Mouse (Mus musculus) hindbrain, postnatal 0 days (tissue): ENCODE data around the gene Pdcd1lg2. TPM values are rescaled to one million over a fixed set of nuclear protein-coding genes. Genes with fewer than 3 reads are reported as not detected.

ENCODE experiments used
- ATAC-seq: fragments of 200-750 bp; cut with Nextera tagmentation; 2 replicates; pipeline ENCODE4 v1.8.0; 2017; ENCODE audit warnings: mild to moderate bottlenecking, moderate TSS enrichment, moderate library complexity
- DNase-seq: peaks from one replicate; pipeline ENCODE4 v3.0.0-alpha.2; 2015; ENCODE audit warnings: low spot score
- H3K27ac ChIP-seq: fragments of 300-500 bp; sonication (generic); 2 replicates; pipeline ENCODE4 v1.5.1; 2014; ENCODE audit warnings: mild to moderate bottlenecking
- H3K27me3 ChIP-seq: fragments of 300-500 bp; sonication (generic); 2 replicates; pipeline ENCODE4 v1.6.1; 2014; ENCODE audit warnings: low read length, mixed read lengths; ENCODE audit not compliant: insufficient read depth
- H3K36me3 ChIP-seq: fragments of 300-500 bp; sonication (generic); 2 replicates; pipeline ENCODE4 v1.6.1; 2014; ENCODE audit warnings: low read length, mixed read lengths; ENCODE audit not compliant: insufficient read depth
- H3K4me1 ChIP-seq: fragments of 300-500 bp; sonication (generic); 2 replicates; pipeline ENCODE4 v1.6.1; 2014; ENCODE audit warnings: antibody characterized with exemption, low read length, mixed read lengths; ENCODE audit not compliant: insufficient read depth
- H3K4me2 ChIP-seq: fragments of 300-500 bp; sonication (generic); 2 replicates; pipeline ENCODE4 v1.6.1; 2014; ENCODE audit warnings: low read depth, mild to moderate bottlenecking, low read length, moderate library complexity, mixed read lengths
- H3K4me3 ChIP-seq: fragments of 300-500 bp; sonication (generic); 2 replicates; pipeline ENCODE4 v1.5.1; 2014; ENCODE audit warnings: low read length
- H3K9ac ChIP-seq: fragments of 300-500 bp; sonication (generic); replicated peaks from 2 replicates; pipeline ENCODE4 v1.6.1; 2014; ENCODE audit warnings: mild to moderate bottlenecking, low read length, moderate library complexity, mixed read lengths
- H3K9me3 ChIP-seq: fragments of 300-500 bp; sonication (generic); 2 replicates; pipeline ENCODE4 v1.6.1; 2016; ENCODE audit warnings: low read length, mixed read lengths
- CTCF ChIP-seq: IDR thresholded peaks from 2 replicates; pipeline ENCODE4 v1.5.1; 2016; ENCODE audit warnings: antibody characterized with exemption, control low read depth, low read depth
- WGBS: fragments of 180-500 bp; shearing (Covaris S2); extraction: QIAGEN DNeasy Blood & Tissue Kit; methylation state at CpG from one replicate; pipeline ENCODE4 v1.1.7; 2014; 5-methylcytosine and 5-hydroxymethylcytosine counted together
- polyA plus RNA-seq: library from polyadenylated mRNA; unstranded; fragments of >200 nt; fragmentation: Nextera tagmentation; extraction: Ambion mirVana; gene quantifications from 2 replicates; pipeline ENCODE4 v1.2.1, GENCODE M21; 2015
- total RNA-seq: library from RNA; depleted of rRNA; stranded (reverse); fragments of >200 nt; gene quantifications from 2 replicates; pipeline ENCODE4 v1.2.3, GENCODE M21; 2014

Gene Pdcd1lg2
- total and polyA plus RNA-seq, 2 experiments from 2014 or later = 0.14 to 0.94 TPM

GRCm38 (mm10) chr19:29484537-29484936, 73.8 kb downstream of the Pdcd1lg2 start:
- 49% methylated on average over 2 of the region's 2 CpGs for WGBS
- Histone ChIP-seq H3K27ac (no peak overlapping the region), H3K4me3 (no peak overlapping the region), H3K36me3 (no peaks in the 10 kb centered on the region), H3K4me2 (no peak overlapping the region), H3K27me3 (no peaks in the 10 kb centered on the region), H3K9me3 (no peaks in the 10 kb centered on the region), H3K4me1 (no peaks in the 10 kb centered on the region), H3K9ac (no peak overlapping the region)
- DNase-seq (no peak), ATAC-seq (no peak)
- no peak for TF ChIP-seq CTCF

GRCm38 (mm10) chr19:29485257-29485948, 74.7 kb downstream of the Pdcd1lg2 start:
- H3K4me2 ChIP-seq = no peak overlapping the region
- no peaks in the 10 kb centered on the region for H3K27me3 ChIP-seq
- no peak for ATAC-seq
- no peaks in the 10 kb centered on the region for H3K4me1 ChIP-seq
- no peak overlapping the region for H3K9ac ChIP-seq
- DNase-seq = no peak
- H3K36me3 ChIP-seq = no peaks in the 10 kb centered on the region
- no peak overlapping the region for H3K27ac ChIP-seq
- H3K9me3 ChIP-seq = no peaks in the 10 kb centered on the region
- no peak for TF ChIP-seq CTCF
- no peak overlapping the region for H3K4me3 ChIP-seq
- WGBS = 91% methylated on average over 3 of the region's 3 CpGs

- no peak for DNase-seq
These were observed 76.0 kb downstream of the Pdcd1lg2 start for GRCm38 (mm10) chr19:29486545-29487206.

GRCm38 (mm10) chr19:29487326-29488072, 76.8 kb downstream of the Pdcd1lg2 start:
- no peak overlapping the region for H3K9ac ChIP-seq
- WGBS = 90% methylated on average over 14 of the region's 14 CpGs
- no peak for ATAC-seq

More at GRCm38 (mm10) chr19:29486545-29487206, 76.0 kb downstream of the Pdcd1lg2 start:
- no peaks in the 10 kb centered on the region for H3K9me3 ChIP-seq
- H3K4me2 ChIP-seq = no peak overlapping the region
- no peaks in the 10 kb centered on the region for H3K27me3 ChIP-seq
- H3K36me3 ChIP-seq = no peaks in the 10 kb centered on the region
- no peak overlapping the region for H3K4me3 ChIP-seq
- H3K27ac ChIP-seq = no peak overlapping the region
- no peak for TF ChIP-seq CTCF
- no peaks in the 10 kb centered on the region for H3K4me1 ChIP-seq
- H3K9ac ChIP-seq = no peak overlapping the region
- ATAC-seq = peak; percentile 32; the same call in 1 of the 2 replicates
- WGBS = 78% methylated on average over 7 of the region's 7 CpGs

GRCm38 (mm10) chr19:29488073-29488390, 77.3 kb downstream of the Pdcd1lg2 start:
- Histone ChIP-seq H3K4me3 (no peak overlapping the region), H3K9ac (no peak overlapping the region), H3K4me2 (no peak overlapping the region), H3K36me3 (no peaks in the 10 kb centered on the region), H3K9me3 (no peaks in the 10 kb centered on the region), H3K4me1 (no peaks in the 10 kb centered on the region), H3K27ac (no peak overlapping the region), H3K27me3 (no peaks in the 10 kb centered on the region)
- WGBS = 69% methylated on average over 6 of the region's 6 CpGs
- ATAC-seq = no peak
- DNase-seq = no peak
- TF ChIP-seq CTCF = no peak

More at GRCm38 (mm10) chr19:29487326-29488072, 76.8 kb downstream of the Pdcd1lg2 start:
- Histone ChIP-seq H3K4me2 (no peak overlapping the region), H3K27me3 (no peaks in the 10 kb centered on the region), H3K36me3 (no peaks in the 10 kb centered on the region), H3K4me1 (no peaks in the 10 kb centered on the region), H3K27ac (no peak overlapping the region), H3K9me3 (no peaks in the 10 kb centered on the region), H3K4me3 (no peak overlapping the region)
- TF ChIP-seq CTCF = no peak
- no peak for DNase-seq

GRCm38 (mm10) chr19:29488420-29488819, 77.7 kb downstream of the Pdcd1lg2 start:
- no peak for DNase-seq
- Histone ChIP-seq H3K4me3 (no peak overlapping the region), H3K27ac (no peak overlapping the region), H3K9me3 (no peaks in the 10 kb centered on the region), H3K36me3 (no peaks in the 10 kb centered on the region), H3K27me3 (no peaks in the 10 kb centered on the region), H3K4me2 (no peak overlapping the region), H3K4me1 (no peaks in the 10 kb centered on the region), H3K9ac (no peak overlapping the region)
- TF ChIP-seq CTCF = no peak
- ATAC-seq = no peak
- 79% methylated on average over 10 of the region's 10 CpGs for whole genome bisulfite sequencing
